Mouse (Mus musculus): ENCODE measurements around the gene Igf1r. TPM values are rescaled to one million over a fixed set of nuclear protein-coding genes. Genes with fewer than 3 reads are reported as not detected.

Gene Igf1r
- polyA plus RNA-seq, 1 experiment: 21.3 TPM

- TF ChIP-seq CTCF (IDR thresholded peaks at IDR 0.05; ENCODE audit: control insufficient read depth, insufficient read depth, low read length): peak; percentile 97
- no peak for TF ChIP-seq POLR2A (IDR thresholded peaks at IDR 0.05; ENCODE audit: borderline replicate concordance, control insufficient read depth, low read depth, low read length)
- no peak overlapping the region for H3K27ac ChIP-seq (ENCODE audit: control insufficient read depth, insufficient read depth, low read depth, low read length, poor library complexity)
- peaks cover 4% of the 10 kb centered on the region; the same call in 1 of the 2 replicates for H3K4me1 ChIP-seq (ENCODE audit: control insufficient read depth, insufficient read depth, low read length)
- 18% methylated on average over 14 of the region's 14 CpGs for WGBS
- H3K4me3 ChIP-seq (replicated peaks; ENCODE audit: control insufficient read depth, low read depth, low read length): no peak overlapping the region
Measured at GRCm38 (mm10) chr7:67961567-67962267, 9.1 kb downstream of the Igf1r start.

GRCm38 (mm10) chr7:67963691-67964090, 11.1 kb downstream of the Igf1r start:
- H3K4me3 ChIP-seq (replicated peaks; ENCODE audit: control insufficient read depth, low read depth, low read length): no peak overlapping the region
- no peak overlapping the region for H3K27ac ChIP-seq (ENCODE audit: control insufficient read depth, insufficient read depth, low read depth, low read length, poor library complexity)
- 68% methylated on average over 3 of the region's 3 CpGs for WGBS
- peaks cover 2% of the 10 kb centered on the region; the same call in 1 of the 2 replicates for H3K4me1 ChIP-seq (ENCODE audit: control insufficient read depth, insufficient read depth, low read length)
- TF ChIP-seq CTCF (IDR thresholded peaks at IDR 0.05; ENCODE audit: control insufficient read depth, insufficient read depth, low read length) (no peak), POLR2A (IDR thresholded peaks at IDR 0.05; ENCODE audit: borderline replicate concordance, control insufficient read depth, low read depth, low read length) (no peak)

GRCm38 (mm10) chr7:67968394-67968793, 15.8 kb downstream of the Igf1r start:
- TF ChIP-seq POLR2A (IDR thresholded peaks at IDR 0.05; ENCODE audit: borderline replicate concordance, control insufficient read depth, low read depth, low read length) (no peak), CTCF (IDR thresholded peaks at IDR 0.05; ENCODE audit: control insufficient read depth, insufficient read depth, low read length) (no peak)
- WGBS: 88% methylated on average over 12 of the region's 12 CpGs
- no peak overlapping the region for H3K4me3 ChIP-seq (replicated peaks; ENCODE audit: control insufficient read depth, low read depth, low read length)
- no peak overlapping the region for H3K27ac ChIP-seq (ENCODE audit: control insufficient read depth, insufficient read depth, low read depth, low read length, poor library complexity)
- peaks cover 5% of the 10 kb centered on the region for H3K4me1 ChIP-seq (ENCODE audit: control insufficient read depth, insufficient read depth, low read length)

- Histone ChIP-seq H3K4me3 (replicated peaks; ENCODE audit: control insufficient read depth, low read depth, low read length) (no peak overlapping the region), H3K27ac (ENCODE audit: control insufficient read depth, insufficient read depth, low read depth, low read length, poor library complexity) (no peak overlapping the region), H3K4me1 (ENCODE audit: control insufficient read depth, insufficient read depth, low read length) (peaks cover 5% of the 10 kb centered on the region)
- TF ChIP-seq CTCF (IDR thresholded peaks at IDR 0.05; ENCODE audit: control insufficient read depth, insufficient read depth, low read length): no peak
- no peak for TF ChIP-seq POLR2A (IDR thresholded peaks at IDR 0.05; ENCODE audit: borderline replicate concordance, control insufficient read depth, low read depth, low read length)
- 90% methylated on average over 9 of the region's 9 CpGs for WGBS
Measured at GRCm38 (mm10) chr7:67969076-67969475, 16.4 kb downstream of the Igf1r start.

GRCm38 (mm10) chr7:67973180-67974014, 20.8 kb downstream of the Igf1r start:
- TF ChIP-seq POLR2A (IDR thresholded peaks at IDR 0.05; ENCODE audit: borderline replicate concordance, control insufficient read depth, low read depth, low read length) (no peak), CTCF (IDR thresholded peaks at IDR 0.05; ENCODE audit: control insufficient read depth, insufficient read depth, low read length) (no peak)
- WGBS: 12% methylated on average over 15 of the region's 15 CpGs
- Histone ChIP-seq H3K4me1 (ENCODE audit: control insufficient read depth, insufficient read depth, low read length) (peaks cover 2% of the 10 kb centered on the region; the same call in 1 of the 2 replicates), H3K4me3 (replicated peaks; ENCODE audit: control insufficient read depth, low read depth, low read length) (no peak overlapping the region), H3K27ac (ENCODE audit: control insufficient read depth, insufficient read depth, low read depth, low read length, poor library complexity) (peak overlapping the region; percentile 13)

- Histone ChIP-seq H3K27ac (ENCODE audit: control insufficient read depth, insufficient read depth, low read depth, low read length, poor library complexity) (no peak overlapping the region), H3K4me1 (ENCODE audit: control insufficient read depth, insufficient read depth, low read length) (peaks cover 9% of the 10 kb centered on the region), H3K4me3 (replicated peaks; ENCODE audit: control insufficient read depth, low read depth, low read length) (no peak overlapping the region)
- 42% methylated on average over 3 of the region's 3 CpGs for WGBS
- TF ChIP-seq POLR2A (IDR thresholded peaks at IDR 0.05; ENCODE audit: borderline replicate concordance, control insufficient read depth, low read depth, low read length): no peak
- no peak for TF ChIP-seq CTCF (IDR thresholded peaks at IDR 0.05; ENCODE audit: control insufficient read depth, insufficient read depth, low read length)
Measured at GRCm38 (mm10) chr7:67981956-67982355, 29.3 kb downstream of the Igf1r start.

- Histone ChIP-seq H3K4me1 (ENCODE audit: control insufficient read depth, insufficient read depth, low read length) (peaks cover 9% of the 10 kb centered on the region), H3K4me3 (replicated peaks; ENCODE audit: control insufficient read depth, low read depth, low read length) (no peak overlapping the region), H3K27ac (ENCODE audit: control insufficient read depth, insufficient read depth, low read depth, low read length, poor library complexity) (no peak overlapping the region)
- WGBS: 64% methylated on average over 8 of the region's 8 CpGs
- TF ChIP-seq CTCF (IDR thresholded peaks at IDR 0.05; ENCODE audit: control insufficient read depth, insufficient read depth, low read length) (no peak), POLR2A (IDR thresholded peaks at IDR 0.05; ENCODE audit: borderline replicate concordance, control insufficient read depth, low read depth, low read length) (no peak)
Measured at GRCm38 (mm10) chr7:67982809-67983208, 30.2 kb downstream of the Igf1r start.

- WGBS: 85% methylated on average over 7 of the region's 7 CpGs
- TF ChIP-seq CTCF (IDR thresholded peaks at IDR 0.05; ENCODE audit: control insufficient read depth, insufficient read depth, low read length) (no peak), POLR2A (IDR thresholded peaks at IDR 0.05; ENCODE audit: borderline replicate concordance, control insufficient read depth, low read depth, low read length) (no peak)
- Histone ChIP-seq H3K4me3 (replicated peaks; ENCODE audit: control insufficient read depth, low read depth, low read length) (no peak overlapping the region), H3K27ac (ENCODE audit: control insufficient read depth, insufficient read depth, low read depth, low read length, poor library complexity) (no peak overlapping the region), H3K4me1 (ENCODE audit: control insufficient read depth, insufficient read depth, low read length) (peaks cover 9% of the 10 kb centered on the region)
Measured at GRCm38 (mm10) chr7:67983451-67983850, 30.8 kb downstream of the Igf1r start.
